Mouse (Mus musculus) lung, embryonic 14.5 days (tissue): ENCODE results near the gene BC005624. TPM values are rescaled to one million over a fixed set of nuclear protein-coding genes. Genes with fewer than 3 reads are reported as not detected.

Experiments
- ATAC-seq: fragments of 200-750 bp; cut with Nextera tagmentation; 2 replicates; pipeline ENCODE4 v1.8.0; 2017; ENCODE audit warnings: mild to moderate bottlenecking, moderate TSS enrichment, moderate library complexity; ENCODE audit not compliant: insufficient read depth
- DNase-seq: peaks from one replicate; pipeline ENCODE4 v3.0.0-alpha.2; 2015
- H3K27ac ChIP-seq: fragments of 300-500 bp; sonication (generic); 2 replicates; pipeline ENCODE4 v1.5.1; 2014; ENCODE audit warnings: low read depth, mild to moderate bottlenecking, moderate library complexity
- H3K27me3 ChIP-seq: fragments of 300-500 bp; sonication (generic); 2 replicates; pipeline ENCODE4 v1.6.1; 2014; ENCODE audit warnings: low read length, control low read depth; ENCODE audit not compliant: insufficient read depth
- H3K36me3 ChIP-seq: fragments of 300-500 bp; sonication (generic); 2 replicates; pipeline ENCODE4 v1.6.1; 2014; ENCODE audit warnings: control low read depth; ENCODE audit not compliant: insufficient read depth
- H3K4me1 ChIP-seq: fragments of 300-500 bp; sonication (generic); 2 replicates; pipeline ENCODE4 v1.6.1; 2014; ENCODE audit warnings: antibody characterized with exemption, control low read depth; ENCODE audit not compliant: insufficient read depth
- H3K4me2 ChIP-seq: fragments of 300-500 bp; sonication (generic); 2 replicates; pipeline ENCODE4 v1.6.1; 2014; ENCODE audit warnings: mild to moderate bottlenecking
- H3K4me3 ChIP-seq: fragments of 300-500 bp; sonication (generic); 2 replicates; pipeline ENCODE4 v1.5.1; 2014; ENCODE audit warnings: low read depth, low read length
- H3K9ac ChIP-seq: fragments of 300-500 bp; sonication (generic); 2 replicates; pipeline ENCODE4 v1.6.1; 2014
- H3K9me3 ChIP-seq: fragments of 300-500 bp; sonication (generic); 2 replicates; pipeline ENCODE4 v1.6.1; 2016; ENCODE audit warnings: low read depth, low read length, control low read depth
- CTCF ChIP-seq: IDR thresholded peaks from 2 replicates; pipeline ENCODE4 v1.5.1; 2016; ENCODE audit warnings: antibody characterized with exemption, low read depth
- WGBS: fragments of 180-500 bp; shearing (Covaris S2); extraction: QIAGEN DNeasy Blood & Tissue Kit; methylation state at CpG from one replicate; pipeline ENCODE4 v1.1.7; 2014; 5-methylcytosine and 5-hydroxymethylcytosine counted together
- polyA plus RNA-seq: library from polyadenylated mRNA; unstranded; fragments of >200 nt; fragmentation: Nextera tagmentation; extraction: Ambion mirVana; gene quantifications from 2 replicates; pipeline ENCODE4 v1.2.1, GENCODE M21; 2014

BC005624 gene
- polyA plus RNA-seq, 1 experiment from 2014 or later = 51.3 TPM

GRCm38 (mm10) chr2:31018519-31018918 is 36.5 kb upstream of the BC005624 start:
- H3K4me2 ChIP-seq = no peak overlapping the region
- 79% methylated on average over 8 of the region's 8 CpGs for WGBS
- H3K4me1 ChIP-seq = no peaks in the 10 kb centered on the region
- ATAC-seq (no peak), DNase-seq (no peak)
- H3K27ac ChIP-seq = no peak overlapping the region
- TF ChIP-seq CTCF = no peak
- no peaks in the 10 kb centered on the region for H3K27me3 ChIP-seq
- H3K36me3 ChIP-seq = peaks cover 14% of the 10 kb centered on the region; the same call in 1 of the 2 replicates
- H3K9ac ChIP-seq = no peak overlapping the region
- H3K4me3 ChIP-seq = no peak overlapping the region
- no peaks in the 10 kb centered on the region for H3K9me3 ChIP-seq

GRCm38 (mm10) chr2:31017625-31018317 is 35.8 kb upstream of the BC005624 start:
- Histone ChIP-seq H3K36me3 (peaks cover 14% of the 10 kb centered on the region; the same call in 1 of the 2 replicates), H3K9me3 (no peaks in the 10 kb centered on the region), H3K27ac (no peak overlapping the region), H3K9ac (no peak overlapping the region), H3K4me3 (no peak overlapping the region), H3K27me3 (no peaks in the 10 kb centered on the region), H3K4me1 (no peaks in the 10 kb centered on the region), H3K4me2 (no peak overlapping the region)
- no peak for TF ChIP-seq CTCF
- DNase-seq (no peak), ATAC-seq (no peak)
- 90% methylated on average over 18 of the region's 18 CpGs for WGBS

- H3K27ac ChIP-seq = no peak overlapping the region
- no peaks in the 10 kb centered on the region for H3K27me3 ChIP-seq
- DNase-seq (no peak), ATAC-seq (no peak)
- TF ChIP-seq CTCF = no peak
- no peaks in the 10 kb centered on the region for H3K9me3 ChIP-seq
- peaks cover 21% of the 10 kb centered on the region; the same call in 1 of the 2 replicates for H3K36me3 ChIP-seq
- H3K4me3 ChIP-seq = no peak overlapping the region
- WGBS = 65% methylated on average over 14 of the region's 14 CpGs
- H3K4me1 ChIP-seq = no peaks in the 10 kb centered on the region
- no peak overlapping the region for H3K9ac ChIP-seq
- H3K4me2 ChIP-seq = no peak overlapping the region
Measured at GRCm38 (mm10) chr2:31013371-31014120, 31.5 kb upstream of the BC005624 start.

GRCm38 (mm10) chr2:31007208-31007607 is 25.2 kb upstream of the BC005624 start:
- H3K27ac ChIP-seq = no peak overlapping the region
- no peak overlapping the region for H3K4me2 ChIP-seq
- no peak for ATAC-seq

GRCm38 (mm10) chr2:31006434-31006833 is 24.4 kb upstream of the BC005624 start:
- Histone ChIP-seq H3K36me3 (0 out of 2 replicates have a peak, but pooled peaks cover 11% of the 10 kb centered on the region), H3K4me1 (no peaks in the 10 kb centered on the region), H3K9me3 (no peaks in the 10 kb centered on the region), H3K9ac (no peak overlapping the region; the same call in 1 of the 2 replicates), H3K27me3 (no peaks in the 10 kb centered on the region), H3K27ac (no peak overlapping the region), H3K4me2 (no peak overlapping the region), H3K4me3 (no peak overlapping the region)
- DNase-seq (peak; percentile 8), ATAC-seq (peak; percentile 49; the same call in 1 of the 2 replicates)
- TF ChIP-seq CTCF = no peak
- WGBS = 48% methylated on average over 5 of the region's 5 CpGs

More at GRCm38 (mm10) chr2:31007208-31007607, 25.2 kb upstream of the BC005624 start:
- WGBS = 52% methylated on average over 5 of the region's 5 CpGs
- no peak for TF ChIP-seq CTCF
- no peak overlapping the region for H3K9ac ChIP-seq
- H3K27me3 ChIP-seq = no peaks in the 10 kb centered on the region
- H3K4me1 ChIP-seq = no peaks in the 10 kb centered on the region
- no peaks in the 10 kb centered on the region for H3K9me3 ChIP-seq
- H3K4me3 ChIP-seq = no peak overlapping the region
- 0 out of 2 replicates have a peak, but pooled peaks cover 15% of the 10 kb centered on the region for H3K36me3 ChIP-seq
- no peak for DNase-seq

- Histone ChIP-seq H3K9me3 (no peaks in the 10 kb centered on the region), H3K27ac (no peak overlapping the region), H3K9ac (no peak overlapping the region), H3K4me2 (no peak overlapping the region), H3K27me3 (no peaks in the 10 kb centered on the region), H3K4me1 (no peaks in the 10 kb centered on the region), H3K36me3 (0 out of 2 replicates have a peak, but pooled peaks cover 10% of the 10 kb centered on the region), H3K4me3 (no peak overlapping the region)
- ATAC-seq (no peak), DNase-seq (no peak)
- 67% methylated on average over 2 of the region's 2 CpGs for WGBS
- no peak for TF ChIP-seq CTCF
Measured at GRCm38 (mm10) chr2:31005453-31005852, 23.5 kb upstream of the BC005624 start.

GRCm38 (mm10) chr2:31002857-31003256 is 20.9 kb upstream of the BC005624 start:
- ATAC-seq = no peak
- no peak for DNase-seq

More at GRCm38 (mm10) chr2:31002857-31003256, 20.9 kb upstream of the BC005624 start:
- 90% methylated on average over 10 of the region's 10 CpGs for whole genome bisulfite sequencing
- H3K4me3 ChIP-seq = no peak overlapping the region
- no peaks in the 10 kb centered on the region for H3K27me3 ChIP-seq
- H3K9me3 ChIP-seq = no peaks in the 10 kb centered on the region
- 0 out of 2 replicates have a peak, but pooled peaks cover 12% of the 10 kb centered on the region for H3K36me3 ChIP-seq
- no peaks in the 10 kb centered on the region for H3K4me1 ChIP-seq
- no peak overlapping the region for H3K4me2 ChIP-seq
- H3K27ac ChIP-seq = no peak overlapping the region
- TF ChIP-seq CTCF = no peak
- H3K9ac ChIP-seq = no peak overlapping the region
